Mouse (Mus musculus): ENCODE results near the gene Asic2.

The Asic2 gene

GRCm38 (mm10) chr11:81511401-81511800 lies 456.9 kb downstream of the Asic2 start:
- 53% methylated on average over 4 of the region's 4 CpGs for WGBS

- 46% methylated on average over 8 of the region's 8 CpGs for WGBS
Measured at GRCm38 (mm10) chr11:81508385-81509233, 459.6 kb downstream of the Asic2 start.

GRCm38 (mm10) chr11:81504791-81505430 lies 463.3 kb downstream of the Asic2 start:
- WGBS = 90% methylated on average over 8 of the region's 8 CpGs

- 56% methylated on average over 14 of the region's 14 CpGs for WGBS
Measured at GRCm38 (mm10) chr11:81501473-81502246, 466.6 kb downstream of the Asic2 start.

GRCm38 (mm10) chr11:81498990-81499389 lies 469.3 kb downstream of the Asic2 start:
- 76% methylated on average over 1 of the region's 1 CpGs for WGBS

GRCm38 (mm10) chr11:81497652-81498391 lies 470.4 kb downstream of the Asic2 start:
- WGBS = 60% methylated on average over 9 of the region's 9 CpGs

GRCm38 (mm10) chr11:81496446-81496845 lies 471.8 kb downstream of the Asic2 start:
- 21% methylated on average over 1 of the region's 1 CpGs for WGBS

GRCm38 (mm10) chr11:81492351-81492750 lies 475.9 kb downstream of the Asic2 start:
- 45% methylated on average over 5 of the region's 5 CpGs for WGBS

GRCm38 (mm10) chr11:81489144-81489735 lies 479.0 kb downstream of the Asic2 start:
- WGBS = 64% methylated on average over 1 of the region's 1 CpGs

- 70% methylated on average over 5 of the region's 5 CpGs for WGBS
Measured at GRCm38 (mm10) chr11:81488681-81489080, 479.6 kb downstream of the Asic2 start.

- 17% methylated on average over 6 of the region's 6 CpGs for WGBS
Measured at GRCm38 (mm10) chr11:81486265-81486940, 481.9 kb downstream of the Asic2 start.

- WGBS = 32% methylated on average over 3 of the region's 3 CpGs
Measured at GRCm38 (mm10) chr11:81481198-81481597, 487.1 kb downstream of the Asic2 start.

GRCm38 (mm10) chr11:81474121-81474520 lies 494.1 kb downstream of the Asic2 start:
- WGBS = 56% methylated on average over 2 of the region's 2 CpGs

- WGBS = 13% methylated on average over 5 of the region's 5 CpGs
Measured at GRCm38 (mm10) chr11:81462199-81462598, 506.1 kb downstream of the Asic2 start.

GRCm38 (mm10) chr11:81461748-81462147 lies 506.5 kb downstream of the Asic2 start:
- 56% methylated on average over 4 of the region's 4 CpGs for WGBS

GRCm38 (mm10) chr11:81454921-81455320 lies 513.3 kb downstream of the Asic2 start:
- WGBS = 81% methylated on average over 4 of the region's 4 CpGs

- WGBS = 52% methylated on average over 1 of the region's 1 CpGs
Measured at GRCm38 (mm10) chr11:81454111-81454510, 514.1 kb downstream of the Asic2 start.

GRCm38 (mm10) chr11:81449271-81449705 lies 519.0 kb downstream of the Asic2 start:
- WGBS = 14% methylated on average over 3 of the region's 3 CpGs

GRCm38 (mm10) chr11:81446347-81446746 lies 521.9 kb downstream of the Asic2 start:
- 77% methylated on average over 1 of the region's 1 CpGs for WGBS

- 46% methylated on average over 14 of the region's 14 CpGs for WGBS
Measured at GRCm38 (mm10) chr11:81426857-81427256, 541.4 kb downstream of the Asic2 start.
